Mouse (Mus musculus) macrophage (primary cell): ENCODE measurements around the gene Slc36a3. TPM values are rescaled to one million over a fixed set of nuclear protein-coding genes. Genes with fewer than 3 reads are reported as not detected.

ENCODE experiments used
- H3K27ac ChIP-seq: fragments of 350-480 bp; formaldehyde crosslinking; 2 replicates; pipeline ENCODE4 v1.9.0; 2021
- H3K36me3 ChIP-seq: fragments of 350-480 bp; formaldehyde crosslinking; 2 replicates; pipeline ENCODE4 v1.9.0; 2021; ENCODE audit errors: inconsistent target
- H3K4me3 ChIP-seq: fragments of 350-480 bp; formaldehyde crosslinking; 2 replicates; pipeline ENCODE4 v1.9.0; 2021; ENCODE audit errors: inconsistent target
- H3K79me2 ChIP-seq: fragments of 350-480 bp; formaldehyde crosslinking; 2 replicates; pipeline ENCODE4 v1.9.0; 2021; ENCODE audit errors: inconsistent target
- WGBS: methylation state at CpG from one replicate; pipeline ENCODE4 v1.1.7; 2026; ENCODE audit warnings: inconsistent platforms; ENCODE audit not compliant: missing documents; 5-methylcytosine and 5-hydroxymethylcytosine counted together
- polyA plus RNA-seq: library from polyadenylated mRNA; stranded (reverse); fragments of 250-400 nt; gene quantifications from 3 replicates; pipeline ENCODE4 v1.2.4, GENCODE M21; 2018; ENCODE audit warnings: inconsistent platforms
- total RNA-seq, 78 experiments: library from RNA; depleted of rRNA; stranded (reverse); fragments of 250-400 nt; gene quantifications; 1 replicate in 9 of 78; 2 replicates in 24 of 78; 3 replicates in 43 of 78; 4 replicates in 2 of 78; pipeline ENCODE4 v1.2.4; 2018; ENCODE audit warnings: inconsistent platforms in 56 of 78

Slc36a3 gene
- total RNA-seq (2018; cell fraction: chromatin; rRNA removed): under 1 TPM in 10 of 26 experiments, not detected in 16; 0.32 to 0.78 (median 0.54) TPM
- under 1 TPM in 22 of 26 experiments, not detected in 4; 0.09 to 0.37 (median 0.22) TPM for total RNA-seq (2018; cell fraction: cytosol; rRNA removed)
- under 1 TPM in 9 of 26 experiments, not detected in 17; 0.29 to 0.54 (median 0.36) TPM for total RNA-seq (2018; cell fraction: nucleus; rRNA removed)
- polyA plus RNA-seq: 0.10 TPM in 1 of 3 replicates, not detected in the others

- H3K79me2 ChIP-seq: no peaks in the 10 kb centered on the region
- WGBS: 71% methylated on average over 3 of the region's 3 CpGs
- no peak within 1 kb of the TSS for H3K27ac ChIP-seq
- H3K36me3 ChIP-seq: no peaks in the 10 kb centered on the region
- no peak within 1 kb of the TSS for H3K4me3 ChIP-seq
These were observed at the start of gene Slc36a3 for GRCm38 (mm10) chr11:55151608-55152007. Gene Slc36a3 (minus strand): TSS chr11:55151708.

- Histone ChIP-seq H3K79me2 (no peaks in the 10 kb centered on the region), H3K36me3 (no peaks in the 10 kb centered on the region), H3K27ac (no peak overlapping the region), H3K4me3 (no peak overlapping the region)
- WGBS: 11% methylated on average over 8 of the region's 8 CpGs
These were observed 46.4 kb upstream of the Slc36a3 start for GRCm38 (mm10) chr11:55197740-55198510.

GRCm38 (mm10) chr11:55197086-55197485 lies 45.6 kb upstream of the Slc36a3 start:
- no peak overlapping the region for H3K4me3 ChIP-seq
- 17% methylated on average over 6 of the region's 6 CpGs for WGBS

GRCm38 (mm10) chr11:55190216-55190615 lies 38.7 kb upstream of the Slc36a3 start:
- 87% methylated on average over 3 of the region's 3 CpGs for WGBS
- no peak overlapping the region for H3K27ac ChIP-seq
- no peaks in the 10 kb centered on the region for H3K36me3 ChIP-seq
- no peaks in the 10 kb centered on the region for H3K79me2 ChIP-seq
- no peak overlapping the region for H3K4me3 ChIP-seq

More at GRCm38 (mm10) chr11:55197086-55197485, 45.6 kb upstream of the Slc36a3 start:
- H3K79me2 ChIP-seq: no peaks in the 10 kb centered on the region
- H3K27ac ChIP-seq: no peak overlapping the region
- H3K36me3 ChIP-seq: no peaks in the 10 kb centered on the region

GRCm38 (mm10) chr11:55187777-55188176 lies 36.3 kb upstream of the Slc36a3 start:
- Histone ChIP-seq H3K79me2 (no peaks in the 10 kb centered on the region), H3K27ac (no peak overlapping the region), H3K4me3 (no peak overlapping the region), H3K36me3 (no peaks in the 10 kb centered on the region)
- WGBS: 94% methylated on average over 6 of the region's 6 CpGs

GRCm38 (mm10) chr11:55187292-55187691 lies 35.8 kb upstream of the Slc36a3 start:
- no peak overlapping the region for H3K27ac ChIP-seq
- no peaks in the 10 kb centered on the region for H3K79me2 ChIP-seq
- H3K4me3 ChIP-seq: no peak overlapping the region
- H3K36me3 ChIP-seq: no peaks in the 10 kb centered on the region
- 26% methylated on average over 4 of the region's 4 CpGs for WGBS

GRCm38 (mm10) chr11:55184733-55185291 lies 33.3 kb upstream of the Slc36a3 start, which contains the start of gene Slc36a2:
Gene Slc36a2 (minus strand): TSS chr11:55185077.
- no peak within 1 kb of the TSS for H3K4me3 ChIP-seq
- WGBS: 69% methylated on average over 10 of the region's 10 CpGs
- no peak within 1 kb of the TSS for H3K27ac ChIP-seq
- no peaks in the 10 kb centered on the region for H3K79me2 ChIP-seq
- H3K36me3 ChIP-seq: no peaks in the 10 kb centered on the region

GRCm38 (mm10) chr11:55184246-55184645 lies 32.7 kb upstream of the Slc36a3 start:
- Histone ChIP-seq H3K36me3 (no peaks in the 10 kb centered on the region), H3K27ac (no peak overlapping the region), H3K4me3 (no peak overlapping the region), H3K79me2 (no peaks in the 10 kb centered on the region)
- WGBS: 36% methylated on average over 5 of the region's 5 CpGs

GRCm38 (mm10) chr11:55183124-55183523 lies 31.6 kb upstream of the Slc36a3 start:
- Histone ChIP-seq H3K79me2 (no peaks in the 10 kb centered on the region), H3K27ac (no peak overlapping the region), H3K36me3 (no peaks in the 10 kb centered on the region), H3K4me3 (no peak overlapping the region)
- WGBS: 76% methylated on average over 6 of the region's 7 CpGs

GRCm38 (mm10) chr11:55179856-55180255 lies 28.3 kb upstream of the Slc36a3 start:
- H3K27ac ChIP-seq: no peak overlapping the region
- no peaks in the 10 kb centered on the region for H3K79me2 ChIP-seq
- WGBS: 51% methylated on average over 3 of the region's 3 CpGs
- H3K4me3 ChIP-seq: no peak overlapping the region
- no peaks in the 10 kb centered on the region for H3K36me3 ChIP-seq

- Histone ChIP-seq H3K79me2 (no peaks in the 10 kb centered on the region), H3K4me3 (no peak overlapping the region), H3K27ac (no peak overlapping the region), H3K36me3 (no peaks in the 10 kb centered on the region)
- WGBS: 86% methylated on average over 4 of the region's 4 CpGs
These were observed 27.3 kb upstream of the Slc36a3 start for GRCm38 (mm10) chr11:55178830-55179229.

GRCm38 (mm10) chr11:55170501-55170900 lies 19.0 kb upstream of the Slc36a3 start:
- Histone ChIP-seq H3K79me2 (no peaks in the 10 kb centered on the region), H3K27ac (no peak overlapping the region), H3K4me3 (no peak overlapping the region), H3K36me3 (no peaks in the 10 kb centered on the region)
- WGBS: 84% methylated on average over 3 of the region's 4 CpGs

- H3K27ac ChIP-seq: no peak overlapping the region
- H3K36me3 ChIP-seq: no peaks in the 10 kb centered on the region
- no peaks in the 10 kb centered on the region for H3K79me2 ChIP-seq
- 94% methylated on average over 6 of the region's 6 CpGs for WGBS
- no peak overlapping the region for H3K4me3 ChIP-seq
These were observed 17.4 kb upstream of the Slc36a3 start for GRCm38 (mm10) chr11:55168914-55169313.

- 91% methylated on average over 4 of the region's 4 CpGs for WGBS
- Histone ChIP-seq H3K27ac (no peak overlapping the region), H3K36me3 (no peaks in the 10 kb centered on the region), H3K4me3 (no peak overlapping the region), H3K79me2 (no peaks in the 10 kb centered on the region)
These were observed 17.0 kb upstream of the Slc36a3 start for GRCm38 (mm10) chr11:55168504-55168903.

GRCm38 (mm10) chr11:55165748-55166147 lies 14.2 kb upstream of the Slc36a3 start:
- 43% methylated on average over 6 of the region's 7 CpGs for WGBS
- H3K4me3 ChIP-seq: no peak overlapping the region
- no peaks in the 10 kb centered on the region for H3K79me2 ChIP-seq
- no peaks in the 10 kb centered on the region for H3K36me3 ChIP-seq
- H3K27ac ChIP-seq: no peak overlapping the region
